22 mouse cellular contexts compared by ENCODE assay signal in the genomic region with DNA sequence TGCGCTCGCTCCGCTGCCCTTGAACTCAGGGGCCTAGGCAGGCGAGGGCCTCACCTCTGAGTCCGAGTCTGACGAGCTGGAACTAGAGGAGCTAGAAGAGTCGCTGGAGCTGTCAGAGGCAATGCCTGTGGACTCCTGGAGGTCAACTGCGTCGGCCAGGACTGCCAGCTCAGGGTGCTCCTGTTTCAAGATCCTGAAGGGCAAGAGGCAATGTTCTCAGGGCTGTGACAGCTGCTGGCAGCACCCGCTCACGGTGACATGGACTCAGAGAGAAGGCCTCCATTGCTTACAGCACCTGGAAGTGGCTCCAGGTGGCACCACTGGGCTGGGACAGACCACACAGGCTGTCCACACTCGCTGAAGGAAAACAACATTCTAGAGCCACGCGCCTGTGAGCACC. TPM values are rescaled to one million over a fixed set of nuclear protein-coding genes. Genes with fewer than 3 reads are reported as not detected.
DNase-seq lines count a peak whose midpoint lies in the region; ATAC-seq and TF ChIP-seq lines count a peak whose summit lies in the region.
"Had no signal": no experiment of that assay in that cellular context is flagged by ENCODE, and none has a peak within 500 bp of the region (broad histone marks: within the 10 kb centered on the region; RNA-seq: fewer than 3 reads in every experiment).

No protein-coding gene starts in this region.

- no peak overlapping the region for H3K27ac ChIP-seq in kidney, postnatal 0 days
- H3K27ac ChIP-seq in embryonic facial prominence, embryonic 10.5 days (replicated peaks), result no peak overlapping the region
- H3K27ac ChIP-seq: embryonic facial prominence, embryonic 12.5 days; forebrain, embryonic 15.5 days; hindbrain, embryonic 10.5 days; kidney, embryonic 15.5 days; layer of hippocampus, adult 2 months; limb, embryonic 13.5 days; liver, embryonic 15.5 days had no signal

- H3K4me1 ChIP-seq in kidney, postnatal 0 days (replicated peaks; ENCODE audit: insufficient read depth, low read length), result peaks cover 22% of the 10 kb centered on the region
- peaks cover 81% of the 10 kb centered on the region for H3K4me1 ChIP-seq in E14TG2a.4 (replicated peaks; ENCODE audit: low read depth, low read length)
- peaks cover 50% of the 10 kb centered on the region for H3K4me1 ChIP-seq in embryonic facial prominence, embryonic 10.5 days

- WGBS in kidney, postnatal 0 days, result 71% methylated on average over 14 of the region's 14 CpGs
- 89% methylated on average over 14 of the region's 14 CpGs for WGBS in embryonic facial prominence, embryonic 10.5 days

- H3K9ac ChIP-seq in kidney, postnatal 0 days (ENCODE audit: low read depth, low read length), result no peak overlapping the region
- H3K9ac ChIP-seq: forebrain, embryonic 15.5 days; kidney, embryonic 15.5 days; liver, embryonic 15.5 days had no signal

- no peaks in the 10 kb centered on the region for H3K27me3 ChIP-seq in kidney, postnatal 0 days (ENCODE audit: insufficient read depth, low read length)
- H3K27me3 ChIP-seq in E14TG2a.4 (ENCODE audit: insufficient read depth, low read length), result no peaks in the 10 kb centered on the region
- H3K27me3 ChIP-seq in embryonic facial prominence, embryonic 10.5 days (replicated peaks; ENCODE audit: low read depth, poor library complexity, severe bottlenecking), result no peaks in the 10 kb centered on the region
- H3K27me3 ChIP-seq: embryonic facial prominence, embryonic 12.5 days; forebrain, embryonic 15.5 days; kidney, embryonic 15.5 days; limb, embryonic 13.5 days; liver, embryonic 15.5 days had no signal

- peak; percentile 93 for DNase-seq in heart, adult 11 months
- no peak for DNase-seq in heart, postnatal 25 days (ENCODE audit: low spot score)
- DNase-seq in kidney, postnatal 0 days (ENCODE audit: low spot score), result no peak
- DNase-seq in kidney, adult 8-10 months, result no peak
- DNase-seq in embryonic facial prominence, embryonic 10.5 days (ENCODE audit: low spot score), result no peak
- no peak for DNase-seq in right cerebral cortex, postnatal 25 days
- DNase-seq in cerebellum, adult 8-10 months, result no peak
- DNase-seq: adrenal gland, adult 8-10 months; B cell, adult 2 months; cerebellum, adult 9-10 months; layer of hippocampus, postnatal 36 days; thymus, postnatal 25 days had no signal

- no peak for ATAC-seq in kidney, postnatal 0 days (replicated peaks; ENCODE audit: low FRiP score, low read depth)
- ATAC-seq: forebrain, embryonic 15.5 days; midbrain, embryonic 16.5 days had no signal

- TF ChIP-seq CTCF in kidney, postnatal 0 days (IDR thresholded peaks at IDR 0.05; ENCODE audit: low read depth), result peak; percentile 35; the same call in 1 of the 2 replicates
- no peak for TF ChIP-seq CTCF in E14TG2a.4 (conservative IDR thresholded peaks at IDR 0.05; ENCODE audit: low read length)

- no peaks in the 10 kb centered on the region for H3K9me3 ChIP-seq in kidney, postnatal 0 days (replicated peaks; ENCODE audit: low read length)
- no peaks in the 10 kb centered on the region for H3K9me3 ChIP-seq in E14TG2a.4 (ENCODE audit: low read length)
- H3K9me3 ChIP-seq in embryonic facial prominence, embryonic 10.5 days, result no peaks in the 10 kb centered on the region
- H3K9me3 ChIP-seq: embryonic facial prominence, embryonic 12.5 days; forebrain, embryonic 15.5 days; hindbrain, embryonic 10.5 days; kidney, embryonic 15.5 days; limb, embryonic 13.5 days; liver, embryonic 15.5 days had no signal

- H3K4me3 ChIP-seq in kidney, postnatal 0 days (replicated peaks; ENCODE audit: low read depth, low read length), result no peak overlapping the region
- 0 out of 2 replicates have a peak overlapping the region, but pooled peaks have one; percentile 10 for H3K4me3 ChIP-seq in E14TG2a.4 (replicated peaks; ENCODE audit: low read length)
- H3K4me3 ChIP-seq in embryonic facial prominence, embryonic 10.5 days, result 0 out of 2 replicates have a peak overlapping the region, but pooled peaks have one; percentile 5
- H3K4me3 ChIP-seq: embryonic facial prominence, embryonic 12.5 days; forebrain, embryonic 15.5 days; kidney, embryonic 15.5 days; layer of hippocampus, adult 2 months; limb, embryonic 13.5 days; liver, embryonic 15.5 days had no signal

- intact Hi-C loops in heart, postnatal 25 days (cut with DNase I), result loop anchor here (2.0 kb wide), 1 partner anchor 24 kb away; no protein-coding TSS in a partner anchor

- H3K4me2 ChIP-seq in kidney, postnatal 0 days (ENCODE audit: low read length), result no peak overlapping the region
- H3K4me2 ChIP-seq: forebrain, embryonic 15.5 days; kidney, embryonic 15.5 days had no signal

- peaks cover 59% of the 10 kb centered on the region for H3K36me3 ChIP-seq in kidney, postnatal 0 days (ENCODE audit: insufficient read depth, low read length)
- H3K36me3 ChIP-seq in E14TG2a.4 (ENCODE audit: insufficient read depth, low read length), result peaks cover 84% of the 10 kb centered on the region
- peaks cover 79% of the 10 kb centered on the region for H3K36me3 ChIP-seq in embryonic facial prominence, embryonic 10.5 days (replicated peaks)

RNA-seq across cellular contexts. Expression of a gene that starts 4.1 kb away (rescaled TPM):
- 10 to 100 TPM; 36.6 to 39.4 TPM for total RNA-seq in heart, postnatal 25 days (2021)
- polyA plus RNA-seq in kidney, postnatal 0 days (2015; fragmentation: Nextera tagmentation; extraction: Ambion mirVana), result 60.2 and 71.5 TPM in 2 replicates
- polyA plus RNA-seq in embryonic facial prominence, embryonic 10.5 days (2016; fragmentation: Nextera tagmentation; extraction: Ambion mirVana), result 56.9 and 58.1 TPM in 2 replicates

RNA-seq across cellular contexts. Expression of a gene that starts 4.3 kb away (rescaled TPM):
- 10 to 100 TPM; 37.1 to 37.7 TPM for total RNA-seq in heart, postnatal 25 days (2021)
- polyA plus RNA-seq in kidney, postnatal 0 days (2015; fragmentation: Nextera tagmentation; extraction: Ambion mirVana), result 52.8 and 54.1 TPM in 2 replicates
- polyA plus RNA-seq in embryonic facial prominence, embryonic 10.5 days (2016; fragmentation: Nextera tagmentation; extraction: Ambion mirVana), result 88.3 and 97.5 TPM in 2 replicates

RNA-seq across cellular contexts. Expression of a gene that starts 11.1 kb away (rescaled TPM):
- 10 to 100 TPM; 17.2 to 23.2 TPM for total RNA-seq in heart, postnatal 25 days (2021)
- 17.6 and 18.3 TPM in 2 replicates for polyA plus RNA-seq in kidney, postnatal 0 days (2015; fragmentation: Nextera tagmentation; extraction: Ambion mirVana)
- 18.1 and 23.2 TPM in 2 replicates for polyA plus RNA-seq in embryonic facial prominence, embryonic 10.5 days (2016; fragmentation: Nextera tagmentation; extraction: Ambion mirVana)
- total RNA-seq: neutrophil, adult 5-6 weeks had no signal

RNA-seq across cellular contexts. Expression of a gene that starts 13.3 kb away (rescaled TPM):
- total RNA-seq in heart, postnatal 25 days (2021), result 10 to 100 TPM; 34.0 to 36.9 TPM
- polyA plus RNA-seq in kidney, postnatal 0 days (2015; fragmentation: Nextera tagmentation; extraction: Ambion mirVana), result 48.4 and 53.6 TPM in 2 replicates
- polyA plus RNA-seq in embryonic facial prominence, embryonic 10.5 days (2016; fragmentation: Nextera tagmentation; extraction: Ambion mirVana), result 23.8 and 26.8 TPM in 2 replicates

RNA-seq across cellular contexts. Expression of a gene that starts 14.0 kb away (rescaled TPM):
- total RNA-seq in heart, postnatal 25 days (2021), result 100 to 1,000 TPM in 1 of 2 experiments, 10 to 100 TPM in 1; 97.1 to 103 TPM
- polyA plus RNA-seq in kidney, postnatal 0 days (2015; fragmentation: Nextera tagmentation; extraction: Ambion mirVana), result 664 and 665 TPM in 2 replicates
- polyA plus RNA-seq in embryonic facial prominence, embryonic 10.5 days (2016; fragmentation: Nextera tagmentation; extraction: Ambion mirVana), result 890 and 902 TPM in 2 replicates
